Mouse (Mus musculus) MEL (cell line): ENCODE measurements around the gene Srf. TPM values are rescaled to one million over a fixed set of nuclear protein-coding genes. Genes with fewer than 3 reads are reported as not detected.
A peak's percentile ranks its signal among the peaks of the same experiment; 100 is the strongest.

Experiments
- DNase-seq: peaks from one replicate; pipeline ENCODE4 v3.0.0; 2011; ENCODE audit warnings: low read depth, low spot score
- H3K27ac ChIP-seq: 2 replicates; pipeline ENCODE4 v1.5.1; 2012; ENCODE audit warnings: low read depth, mild to moderate bottlenecking, control low read depth, low read length, moderate library complexity; ENCODE audit not compliant: control insufficient read depth
- H3K27me3 ChIP-seq, 2 experiments: fragments of 150-350 bp in 1 of 2; sonication (generic) in 1 of 2; 2 replicates each; pipeline ENCODE4 v1.6.1; 2012; ENCODE audit warnings: low read length in 2 of 2, mild to moderate bottlenecking in 2 of 2, improper control_type of control experiment in 1 of 2, moderate library complexity in 1 of 2; ENCODE audit not compliant: insufficient read depth in 2 of 2, control insufficient read depth in 1 of 2
- H3K36me3 ChIP-seq, 2 experiments: 2 replicates each; pipeline ENCODE4 v1.6.1; 2012 to 2014; ENCODE audit warnings: low read length in 2 of 2, improper control_type of control experiment in 1 of 2, inconsistent platforms in 1 of 2, mild to moderate bottlenecking in 1 of 2; ENCODE audit not compliant: insufficient read depth in 2 of 2, control insufficient read depth in 1 of 2
- H3K4me1 ChIP-seq, 2 experiments: fragments of 150-350 bp in 1 of 2; sonication (generic) in 1 of 2; 2 replicates each; pipeline ENCODE4 v1.6.1; 2012; ENCODE audit warnings: low read length in 2 of 2, improper control_type of control experiment in 1 of 2, mild to moderate bottlenecking in 1 of 2; ENCODE audit not compliant: insufficient read depth in 2 of 2, control insufficient read depth in 1 of 2
- H3K4me3 ChIP-seq, 2 experiments: fragments of 150-350 bp in 1 of 2; sonication (generic) in 1 of 2; 2 replicates each; pipeline ENCODE4 v1.5.1; 2012; ENCODE audit warnings: low read depth in 2 of 2, low read length in 2 of 2, mild to moderate bottlenecking in 2 of 2, moderate library complexity in 2 of 2, control low read depth in 1 of 2, improper control_type of control experiment in 1 of 2; ENCODE audit not compliant: control insufficient read depth in 1 of 2, insufficient read depth in 1 of 2
- H3K79me2 ChIP-seq: 2 replicates; pipeline ENCODE4 v1.6.1; 2012; ENCODE audit warnings: mild to moderate bottlenecking, low read length, moderate library complexity; ENCODE audit not compliant: control insufficient read depth, poor library complexity, insufficient read depth
- H3K9ac ChIP-seq: 2 replicates; pipeline ENCODE4 v1.6.1; 2012; ENCODE audit warnings: low read depth, mild to moderate bottlenecking, control low read depth, low read length, moderate library complexity; ENCODE audit not compliant: control insufficient read depth, poor library complexity, severe bottlenecking
- H3K9me3 ChIP-seq: fragments of 150-350 bp; sonication (generic); replicated peaks from 2 replicates; pipeline ENCODE4 v1.6.1; 2012; ENCODE audit warnings: mild to moderate bottlenecking, low read length, improper control_type of control experiment, moderate library complexity; ENCODE audit not compliant: insufficient read depth
- BHLHE40 ChIP-seq: IDR thresholded peaks from 2 replicates; pipeline ENCODE4 v1.6.1; 2012; ENCODE audit warnings: low read depth, mild to moderate bottlenecking, inconsistent platforms, low read length, improper control_type of control experiment, borderline replicate concordance
- CHD2 ChIP-seq: IDR thresholded peaks from 2 replicates; pipeline ENCODE4 v1.6.1; 2011; ENCODE audit warnings: low read length, improper control_type of control experiment
- CTCF ChIP-seq, 3 experiments: IDR thresholded peaks in 2 of 3; conservative IDR thresholded peaks in 1 of 3; 2 replicates each; pipeline ENCODE4 v1.5.1; 2011 to 2012; ENCODE audit warnings: low read length in 3 of 3, low read depth in 2 of 3, mild to moderate bottlenecking in 2 of 3, improper control_type of control experiment in 1 of 3, inconsistent platforms in 1 of 3, mixed read lengths in 1 of 3, moderate library complexity in 1 of 3; ENCODE audit not compliant: control insufficient read depth in 1 of 3, insufficient read depth in 1 of 3, poor library complexity in 1 of 3, severe bottlenecking in 1 of 3
- E2F4 ChIP-seq: IDR thresholded peaks from 2 replicates; pipeline ENCODE4 v1.6.1; 2011; ENCODE audit warnings: low read depth, low read length, improper control_type of control experiment, borderline replicate concordance
- ELF1 ChIP-seq: IDR thresholded peaks from 2 replicates; pipeline ENCODE4 v1.6.1; 2014; ENCODE audit warnings: low read depth, mild to moderate bottlenecking, inconsistent platforms, low read length, improper control_type of control experiment, moderate library complexity
- ETS1 ChIP-seq: IDR thresholded peaks from 2 replicates; pipeline ENCODE4 v1.6.1; 2012; ENCODE audit warnings: low read depth, mild to moderate bottlenecking, inconsistent platforms, low read length, improper control_type of control experiment, moderate library complexity
- GABPA ChIP-seq: IDR thresholded peaks from 2 replicates; pipeline ENCODE4 v1.6.1; 2012; ENCODE audit warnings: low read depth, mild to moderate bottlenecking, inconsistent platforms, low read length, improper control_type of control experiment, moderate library complexity
- JUND ChIP-seq: IDR thresholded peaks from 2 replicates; pipeline ENCODE4 v1.6.1; 2011; ENCODE audit warnings: low read depth, mild to moderate bottlenecking, improper control_type of control experiment, low read length
- KAT2A ChIP-seq: conservative IDR thresholded peaks from 2 replicates; pipeline ENCODE4 v1.6.1; 2012; ENCODE audit warnings: low read depth, low read length, improper control_type of control experiment, inconsistent platforms
- MAFK ChIP-seq: IDR thresholded peaks from 2 replicates; pipeline ENCODE4 v1.6.1; 2011; ENCODE audit warnings: low read depth, mild to moderate bottlenecking, low read length, improper control_type of control experiment, borderline replicate concordance
- MEF2A ChIP-seq: IDR thresholded peaks from 2 replicates; pipeline ENCODE4 v1.6.1; 2014; ENCODE audit warnings: low read depth, mild to moderate bottlenecking, inconsistent platforms, low read length, improper control_type of control experiment; ENCODE audit not compliant: poor library complexity, insufficient replicate concordance, severe bottlenecking; ENCODE audit errors: extremely low read depth
- MXI1 ChIP-seq: IDR thresholded peaks from 2 replicates; pipeline ENCODE4 v1.6.1; 2011; ENCODE audit warnings: mild to moderate bottlenecking, low read depth, low read length, improper control_type of control experiment
- MYB ChIP-seq: IDR thresholded peaks from 2 replicates; pipeline ENCODE4 v1.6.1; 2011; ENCODE audit warnings: mild to moderate bottlenecking, low read depth, low read length, improper control_type of control experiment
- MYC ChIP-seq: IDR thresholded peaks from 2 replicates; pipeline ENCODE4 v1.6.1; 2011; ENCODE audit warnings: low read depth, mild to moderate bottlenecking, low read length, improper control_type of control experiment, moderate library complexity
- NELFE ChIP-seq: IDR thresholded peaks from 2 replicates; pipeline ENCODE4 v1.6.1; 2011; ENCODE audit warnings: low read depth, low read length, improper control_type of control experiment
- NRF1 ChIP-seq: IDR thresholded peaks from 2 replicates; pipeline ENCODE4 v1.6.1; 2014; ENCODE audit warnings: low read depth, mild to moderate bottlenecking, inconsistent platforms, low read length, improper control_type of control experiment, moderate library complexity; ENCODE audit not compliant: poor library complexity, insufficient read depth, severe bottlenecking
- POLR2A ChIP-seq, 2 experiments: IDR thresholded peaks; 2 replicates each; pipeline ENCODE4 v1.6.1; 2011 to 2012; ENCODE audit warnings: low read length in 2 of 2, mild to moderate bottlenecking in 2 of 2, control low read depth in 1 of 2, improper control_type of control experiment in 1 of 2, low read depth in 1 of 2, moderate library complexity in 1 of 2; ENCODE audit not compliant: control insufficient read depth in 1 of 2, insufficient read depth in 1 of 2, poor library complexity in 1 of 2
- POLR2AphosphoS5 ChIP-seq: IDR thresholded peaks from 2 replicates; pipeline ENCODE4 v1.6.1; 2012; ENCODE audit warnings: low read depth, borderline replicate concordance, mild to moderate bottlenecking, inconsistent platforms, low read length, moderate library complexity, mixed read lengths
- RCOR1 ChIP-seq: IDR thresholded peaks from 2 replicates; pipeline ENCODE4 v1.6.1; 2012; ENCODE audit warnings: low read depth, mild to moderate bottlenecking, inconsistent platforms, low read length, improper control_type of control experiment
- SIN3A ChIP-seq: IDR thresholded peaks from 2 replicates; pipeline ENCODE4 v1.6.1; 2012; ENCODE audit warnings: low read length, improper control_type of control experiment, inconsistent platforms
- TAL1 ChIP-seq: IDR thresholded peaks from 2 replicates; pipeline ENCODE4 v1.6.1; 2012; ENCODE audit warnings: mild to moderate bottlenecking, inconsistent platforms, low read length, moderate library complexity, mixed read lengths
- TBP ChIP-seq: IDR thresholded peaks from 2 replicates; pipeline ENCODE4 v1.8.0; 2011; ENCODE audit warnings: low read depth, low read length, improper control_type of control experiment
- TCF12 ChIP-seq: IDR thresholded peaks from 2 replicates; pipeline ENCODE4 v1.6.1; 2014; ENCODE audit warnings: low read depth, mild to moderate bottlenecking, inconsistent platforms, low read length, improper control_type of control experiment, moderate library complexity
- UBTF ChIP-seq: IDR thresholded peaks from 2 replicates; pipeline ENCODE4 v1.6.1; 2012; ENCODE audit warnings: low read depth, mild to moderate bottlenecking, inconsistent platforms, low read length, improper control_type of control experiment, moderate library complexity, borderline replicate concordance; ENCODE audit not compliant: insufficient read depth
- USF1 ChIP-seq: IDR thresholded peaks from 2 replicates; pipeline ENCODE4 v1.6.1; 2014; ENCODE audit warnings: low read depth, mild to moderate bottlenecking, inconsistent platforms, low read length, improper control_type of control experiment, moderate library complexity
- USF2 ChIP-seq, 2 experiments: IDR thresholded peaks; 2 replicates each; pipeline ENCODE4 v1.6.1; 2011 to 2012; ENCODE audit warnings: improper control_type of control experiment in 2 of 2, low read length in 2 of 2, borderline replicate concordance in 1 of 2, inconsistent platforms in 1 of 2, low read depth in 1 of 2, mild to moderate bottlenecking in 1 of 2; ENCODE audit not compliant: insufficient read depth in 1 of 2
- ZC3H11A ChIP-seq: IDR thresholded peaks from 2 replicates; pipeline ENCODE4 v1.6.1; 2012; ENCODE audit warnings: low read depth, mild to moderate bottlenecking, inconsistent platforms, low read length, improper control_type of control experiment
- ZKSCAN1 ChIP-seq: IDR thresholded peaks from 2 replicates; pipeline ENCODE4 v1.6.1; 2012; ENCODE audit warnings: low read depth, mild to moderate bottlenecking, inconsistent platforms, low read length, improper control_type of control experiment, moderate library complexity
- ZMIZ1 ChIP-seq: IDR thresholded peaks from 2 replicates; pipeline ENCODE4 v1.6.1; 2012; ENCODE audit warnings: low read depth, mild to moderate bottlenecking, inconsistent platforms, low read length, improper control_type of control experiment, moderate library complexity
- polyA plus RNA-seq, 2 experiments: library from polyadenylated mRNA; stranded (reverse) in 1 of 2; unstranded in 1 of 2; fragments of >175 nt in 1 of 2; fragments of >200 nt in 1 of 2; gene quantifications; 2 replicates each; pipeline versions ENCODE4 v1.2.1 to v1.2.4; 2012; ENCODE audit warnings: low replicate concordance in 2 of 2, low read depth in 1 of 2; ENCODE audit not compliant: insufficient read length in 2 of 2, insufficient read depth in 1 of 2, missing spikeins in 1 of 2
- total RNA-seq: library from RNA; depleted of rRNA; stranded (reverse); fragments of 300-350 nt; gene quantifications from 2 replicates; pipeline ENCODE4 v1.2.3, GENCODE M21; 2012

Gene Srf
- total and polyA plus RNA-seq, 3 experiments: 43.9 to 114 TPM; not detected in 1

GRCm38 (mm10) chr17:46598963-46599362, 43.0 kb upstream of the Srf start:
- Histone ChIP-seq H3K27ac (no peak overlapping the region), H3K9ac (no peak overlapping the region), H3K79me2 (no peaks in the 10 kb centered on the region), H3K4me1 (no peaks in the 10 kb centered on the region; a peak in 1 of 4 replicates), H3K9me3 (no peaks in the 10 kb centered on the region), H3K36me3 (no peaks in the 10 kb centered on the region), H3K27me3 (no peaks in the 10 kb centered on the region), H3K4me3 (no peak overlapping the region)
- TF ChIP-seq MYC (no peak), BHLHE40 (no peak), USF1 (no peak), MXI1 (no peak), MEF2A (no peak), ELF1 (no peak), TAL1 (no peak), ETS1 (no peak), E2F4 (no peak), KAT2A (no peak), USF2 (IDR thresholded peaks at IDR 0.05; ENCODE audit: borderline replicate concordance in 1 of 2, insufficient read depth in 1 of 2, low read depth in 1 of 2, low read length in 2 of 2) (no peak), CTCF (IDR thresholded peaks at IDR 0.05 in 2 of 3, conservative IDR thresholded peaks at IDR 0.05 in 1 of 3; ENCODE audit: control insufficient read depth in 1 of 3, insufficient read depth in 1 of 3, low read depth in 2 of 3, low read length in 3 of 3, poor library complexity in 1 of 3, severe bottlenecking in 1 of 3) (no peak), TBP (no peak), CHD2 (no peak)
- no peak for DNase-seq

- H3K27me3 ChIP-seq: no peaks in the 10 kb centered on the region
- H3K9ac ChIP-seq: no peak overlapping the region
- no peaks in the 10 kb centered on the region; a peak in 1 of 4 replicates for H3K4me1 ChIP-seq
- H3K4me3 ChIP-seq: no peak overlapping the region
- H3K27ac ChIP-seq: no peak overlapping the region
- H3K79me2 ChIP-seq: no peaks in the 10 kb centered on the region
- H3K36me3 ChIP-seq: no peaks in the 10 kb centered on the region
- DNase-seq: peak; percentile 28
- H3K9me3 ChIP-seq: no peaks in the 10 kb centered on the region
- TF ChIP-seq MYB (no peak), ZC3H11A (no peak), NRF1 (no peak), MXI1 (peak; percentile 76), POLR2A (IDR thresholded peaks at IDR 0.05; ENCODE audit: control insufficient read depth in 1 of 2, insufficient read depth in 1 of 2, low read depth in 1 of 2, low read length in 2 of 2, poor library complexity in 1 of 2) (no peak), SIN3A (peak; percentile 36; the same call in 1 of the 2 replicates), E2F4 (no peak), MAFK (no peak), CTCF (IDR thresholded peaks at IDR 0.05 in 2 of 3, conservative IDR thresholded peaks at IDR 0.05 in 1 of 3; ENCODE audit: control insufficient read depth in 1 of 3, insufficient read depth in 1 of 3, low read depth in 2 of 3, low read length in 3 of 3, poor library complexity in 1 of 3, severe bottlenecking in 1 of 3) (no peak), RCOR1 (no peak), KAT2A (no peak), POLR2AphosphoS5 (no peak), TCF12 (no peak), JUND (no peak), ZMIZ1 (no peak), MYC (peak; percentile 68; the same call in 1 of the 2 replicates), UBTF (no peak), NELFE (no peak), TBP (no peak), BHLHE40 (no peak), MEF2A (no peak), ZKSCAN1 (no peak), GABPA (no peak), CHD2 (no peak), ETS1 (no peak), TAL1 (no peak)
Observed at GRCm38 (mm10) chr17:46597956-46598355, 42.0 kb upstream of the Srf start.
